Mouse (Mus musculus): ENCODE measurements around the gene Polk. TPM values are rescaled to one million over a fixed set of nuclear protein-coding genes. Genes with fewer than 3 reads are reported as not detected.

Polk gene
- polyA plus RNA-seq, 1 experiment from 2014 or later = 7.4 TPM

DNA sequence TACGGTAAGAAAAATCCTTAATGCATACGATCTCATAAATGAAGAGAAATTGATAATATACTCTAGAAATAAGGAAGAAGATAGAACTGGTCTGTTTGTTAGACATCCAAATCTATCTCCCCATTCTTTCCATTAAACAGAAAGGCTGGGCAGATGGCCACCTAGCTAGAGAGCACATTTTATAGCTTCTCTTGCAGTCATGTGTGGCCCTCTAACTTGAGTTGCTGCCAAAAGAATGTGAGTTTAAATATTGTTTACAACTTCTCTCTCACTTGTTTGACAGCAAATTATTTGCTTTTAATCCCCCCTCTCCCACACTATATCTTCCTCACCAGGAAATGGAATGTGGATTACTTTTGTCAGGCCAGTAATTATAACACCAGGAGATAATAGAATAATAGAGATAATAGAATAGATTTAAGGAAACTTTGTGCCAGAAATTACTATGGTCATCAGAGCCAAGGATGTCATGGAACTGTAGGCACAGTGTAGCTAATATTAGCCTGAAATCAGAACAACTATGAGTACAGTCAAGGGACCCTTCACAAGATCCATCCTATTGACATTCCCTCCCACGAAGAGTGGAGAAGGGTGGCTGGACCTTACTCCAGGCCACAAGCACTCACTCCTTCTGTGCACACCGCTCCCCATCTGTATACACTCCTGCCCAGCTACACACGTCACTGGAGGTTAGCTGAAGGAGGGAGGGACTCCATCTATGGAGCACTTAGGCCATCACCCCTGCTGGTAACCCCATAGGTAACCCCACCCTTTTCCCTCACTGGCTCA lies 28.0 kb downstream of the Polk start:
- WGBS (ENCODE audit: missing documents) = 93% methylated on average over 5 of the region's 5 CpGs
- H3K79me2 ChIP-seq (ENCODE audit: inconsistent target) = peaks cover 7% of the 10 kb centered on the region; the same call in 1 of the 2 replicates
- H3K4me3 ChIP-seq (ENCODE audit: inconsistent target) = no peak overlapping the region
- 0 out of 2 replicates have a peak, but pooled peaks cover 9% of the 10 kb centered on the region for H3K36me3 ChIP-seq (ENCODE audit: inconsistent target)
- H3K27ac ChIP-seq = no peak overlapping the region

DNA sequence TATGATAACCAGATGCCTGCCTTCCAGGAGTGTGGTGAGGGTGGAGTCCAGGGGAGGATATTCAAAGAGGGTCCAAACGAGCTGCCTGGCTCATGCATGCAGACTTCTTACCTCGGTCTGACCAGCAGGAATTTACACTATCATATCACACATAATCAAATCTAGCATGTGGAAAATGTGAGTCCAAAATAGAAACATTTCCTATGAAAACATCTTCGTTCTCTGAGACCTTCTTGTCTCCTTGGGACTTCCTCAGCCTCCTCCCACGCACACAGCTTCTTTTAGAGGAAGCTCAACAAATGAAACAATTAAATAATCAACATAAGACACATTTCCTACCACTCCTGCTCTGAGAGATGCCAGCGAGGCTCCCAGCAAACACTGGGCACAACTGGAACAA lies 30.5 kb downstream of the Polk start:
- 0 out of 2 replicates have a peak, but pooled peaks cover 9% of the 10 kb centered on the region for H3K36me3 ChIP-seq (ENCODE audit: inconsistent target)
- H3K27ac ChIP-seq = peak overlapping the region; percentile 69
- no peak overlapping the region for H3K4me3 ChIP-seq (ENCODE audit: inconsistent target)
- WGBS (ENCODE audit: missing documents) = 56% methylated on average over 5 of the region's 5 CpGs
- H3K79me2 ChIP-seq (ENCODE audit: inconsistent target) = peaks cover 9% of the 10 kb centered on the region; the same call in 1 of the 2 replicates

DNA sequence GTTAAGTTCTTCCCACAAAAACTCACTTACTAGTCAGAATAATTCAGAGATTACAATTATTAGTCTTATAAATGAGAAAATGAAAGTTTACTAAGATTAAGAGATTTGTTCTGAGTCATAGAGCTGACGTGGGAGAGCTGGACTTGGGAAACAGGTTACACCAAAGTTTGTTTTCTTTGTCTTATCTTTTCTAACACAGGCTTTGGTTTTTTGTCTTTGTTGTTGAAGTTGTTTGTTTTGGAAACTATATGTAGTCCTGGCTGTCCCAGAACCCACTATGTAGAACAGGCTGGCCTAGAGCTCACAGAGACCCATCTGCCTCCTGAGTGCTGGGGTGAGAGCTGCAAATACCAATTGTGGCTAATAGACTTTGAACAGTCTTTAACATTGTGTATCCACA lies 31.1 kb downstream of the Polk start:
- WGBS (ENCODE audit: missing documents) = 64% methylated on average over 1 of the region's 1 CpGs
- Histone ChIP-seq H3K27ac (peak overlapping the region; percentile 69), H3K4me3 (ENCODE audit: inconsistent target) (no peak overlapping the region), H3K36me3 (ENCODE audit: inconsistent target) (0 out of 2 replicates have a peak, but pooled peaks cover 8% of the 10 kb centered on the region), H3K79me2 (ENCODE audit: inconsistent target) (peaks cover 9% of the 10 kb centered on the region; the same call in 1 of the 2 replicates)

DNA sequence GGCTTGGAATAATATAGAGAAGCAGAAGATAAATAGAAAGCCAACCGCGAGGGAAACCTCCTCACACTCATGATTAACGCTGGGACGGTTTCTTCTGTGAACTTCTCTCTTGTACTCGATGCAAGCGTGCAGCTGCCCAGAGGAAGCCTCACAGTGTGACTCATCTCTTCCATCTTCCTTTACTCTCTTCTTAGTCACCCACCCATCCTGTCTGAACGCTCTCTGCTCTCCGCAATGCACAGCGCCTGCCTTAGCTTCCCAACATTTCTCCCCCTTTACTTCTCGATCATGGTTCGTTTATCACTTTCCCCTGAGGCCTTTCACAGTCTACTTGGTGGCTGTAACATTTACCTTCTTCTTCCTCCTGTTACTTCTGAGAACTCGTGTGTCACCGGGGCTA lies 31.7 kb downstream of the Polk start:
- 1% methylated on average over 13 of the region's 13 CpGs for WGBS (ENCODE audit: missing documents)
- Histone ChIP-seq H3K36me3 (ENCODE audit: inconsistent target) (0 out of 2 replicates have a peak, but pooled peaks cover 3% of the 10 kb centered on the region), H3K27ac (peak overlapping the region; percentile 69), H3K4me3 (ENCODE audit: inconsistent target) (no peak overlapping the region; the same call in 1 of the 2 replicates), H3K79me2 (ENCODE audit: inconsistent target) (peaks cover 9% of the 10 kb centered on the region; the same call in 1 of the 2 replicates)

DNA sequence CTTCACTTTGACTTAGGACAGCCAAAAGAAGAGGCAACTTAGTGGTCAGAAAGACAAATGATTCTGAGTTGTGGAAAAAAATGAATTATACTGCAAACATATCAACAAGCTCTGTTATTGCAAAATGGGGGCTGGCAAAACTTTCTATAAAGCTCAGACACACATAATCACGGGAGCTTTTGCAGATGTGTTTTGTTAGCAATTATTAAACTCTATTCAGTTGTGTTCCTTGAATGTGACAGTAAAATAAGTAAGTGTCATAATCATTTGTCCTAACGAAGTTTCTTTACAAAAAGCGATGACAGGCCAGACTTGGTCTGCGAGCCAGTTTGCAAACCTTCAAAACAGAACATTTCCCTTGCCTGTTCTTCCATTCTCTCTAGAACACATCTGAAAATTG lies 34.8 kb downstream of the Polk start:
- H3K27ac ChIP-seq = no peak overlapping the region
- peaks cover 9% of the 10 kb centered on the region; the same call in 1 of the 2 replicates for H3K79me2 ChIP-seq (ENCODE audit: inconsistent target)
- H3K36me3 ChIP-seq (ENCODE audit: inconsistent target) = no peaks in the 10 kb centered on the region
- H3K4me3 ChIP-seq (ENCODE audit: inconsistent target) = no peak overlapping the region
- WGBS (ENCODE audit: missing documents) = 88% methylated on average over 4 of the region's 4 CpGs

DNA sequence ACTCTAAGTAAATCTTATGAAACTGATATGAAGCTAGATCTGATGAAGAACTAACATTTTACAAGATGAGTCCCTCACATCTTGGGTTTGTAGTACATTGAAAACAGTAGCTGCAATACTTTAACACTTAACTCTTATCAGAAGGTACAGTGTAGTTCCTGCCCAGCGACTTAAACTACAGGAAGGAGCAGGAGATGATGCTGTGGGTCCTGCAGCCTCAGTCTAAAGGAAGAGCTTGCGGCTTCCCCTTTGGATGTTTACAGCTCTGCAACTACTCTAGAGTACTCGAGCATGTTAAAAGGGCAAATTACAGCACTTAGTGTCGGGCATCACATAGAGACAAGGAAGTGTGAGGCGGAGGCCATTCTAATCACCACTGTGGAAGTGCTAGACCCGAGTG lies 36.1 kb downstream of the Polk start:
- Histone ChIP-seq H3K36me3 (ENCODE audit: inconsistent target) (peaks cover 1% of the 10 kb centered on the region; the same call in 1 of the 2 replicates), H3K27ac (no peak overlapping the region), H3K4me3 (ENCODE audit: inconsistent target) (no peak overlapping the region), H3K79me2 (ENCODE audit: inconsistent target) (peaks cover 9% of the 10 kb centered on the region; the same call in 1 of the 2 replicates)
- 30% methylated on average over 6 of the region's 6 CpGs for WGBS (ENCODE audit: missing documents)

DNA sequence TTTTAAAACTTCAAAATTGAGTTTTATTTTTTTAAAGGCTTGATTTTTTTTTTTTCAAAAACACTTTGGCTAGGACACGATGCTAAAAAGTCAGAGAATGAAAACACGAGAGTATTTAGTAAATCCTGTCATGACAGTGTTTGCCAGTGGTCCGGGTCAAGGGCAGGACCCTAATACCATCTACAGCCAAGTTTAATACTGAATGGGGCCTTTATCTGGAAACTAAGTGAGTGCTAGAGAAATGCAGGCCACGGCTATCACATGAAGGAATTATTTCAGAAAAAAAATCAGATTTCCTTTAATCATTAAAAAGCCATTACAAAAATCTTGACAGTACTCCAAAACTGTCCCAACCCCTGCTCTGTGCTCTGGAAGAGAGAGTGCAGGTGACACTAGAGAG lies 36.7 kb downstream of the Polk start:
- Histone ChIP-seq H3K36me3 (ENCODE audit: inconsistent target) (peaks cover 8% of the 10 kb centered on the region; the same call in 1 of the 2 replicates), H3K4me3 (ENCODE audit: inconsistent target) (no peak overlapping the region), H3K27ac (no peak overlapping the region), H3K79me2 (ENCODE audit: inconsistent target) (peaks cover 9% of the 10 kb centered on the region; the same call in 1 of the 2 replicates)
- 100% methylated on average over 4 of the region's 4 CpGs for WGBS (ENCODE audit: missing documents)

DNA sequence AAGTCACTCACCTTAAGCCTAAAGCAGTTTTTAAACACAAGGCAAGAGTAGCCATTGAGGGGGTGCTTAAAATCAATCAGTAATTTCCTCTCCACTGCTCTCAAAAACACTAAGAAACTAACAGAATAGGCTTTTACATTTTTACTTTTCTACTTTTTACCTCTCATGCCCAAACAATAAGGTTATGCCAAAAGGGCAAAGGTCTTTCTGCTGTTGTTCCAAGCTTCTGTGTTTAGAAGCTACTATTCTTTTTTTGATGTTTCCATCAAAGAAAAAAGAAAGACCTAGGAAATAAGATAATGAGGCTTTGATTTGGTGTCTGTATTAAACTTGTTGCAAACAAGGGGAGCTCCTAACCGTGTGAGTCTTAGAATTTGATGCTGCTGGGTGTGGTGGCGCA lies 42.5 kb downstream of the Polk start:
- Histone ChIP-seq H3K27ac (no peak overlapping the region), H3K36me3 (ENCODE audit: inconsistent target) (peaks cover 15% of the 10 kb centered on the region; the same call in 1 of the 2 replicates), H3K4me3 (ENCODE audit: inconsistent target) (no peak overlapping the region), H3K79me2 (ENCODE audit: inconsistent target) (no peaks in the 10 kb centered on the region)
- WGBS (ENCODE audit: missing documents) = 100% methylated on average over 2 of the region's 2 CpGs

DNA sequence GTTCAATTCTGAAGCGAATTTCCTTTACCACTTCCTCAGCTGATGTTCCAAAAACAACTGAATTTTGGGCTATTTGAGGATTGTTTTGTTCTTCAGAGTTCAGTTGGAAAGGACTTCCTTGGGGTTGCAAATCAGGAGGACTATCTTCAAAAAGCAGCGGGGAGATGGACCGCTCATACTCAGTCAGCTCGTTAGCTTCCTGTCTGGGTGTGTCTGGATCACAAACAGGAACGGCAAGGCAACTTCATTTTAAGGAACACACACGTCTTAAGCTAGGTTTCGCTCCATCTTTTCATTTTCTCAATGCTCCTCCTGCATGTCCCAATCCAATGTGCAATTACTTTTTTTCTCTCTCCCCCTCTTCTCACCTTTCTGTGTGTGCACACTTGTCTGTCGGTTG lies 45.7 kb downstream of the Polk start:
- peaks cover 19% of the 10 kb centered on the region; the same call in 1 of the 2 replicates for H3K36me3 ChIP-seq (ENCODE audit: inconsistent target)
- no peak overlapping the region for H3K4me3 ChIP-seq (ENCODE audit: inconsistent target)
- no peak overlapping the region for H3K27ac ChIP-seq
- no peaks in the 10 kb centered on the region for H3K79me2 ChIP-seq (ENCODE audit: inconsistent target)
- 17% methylated on average over 8 of the region's 8 CpGs for WGBS (ENCODE audit: missing documents)

DNA sequence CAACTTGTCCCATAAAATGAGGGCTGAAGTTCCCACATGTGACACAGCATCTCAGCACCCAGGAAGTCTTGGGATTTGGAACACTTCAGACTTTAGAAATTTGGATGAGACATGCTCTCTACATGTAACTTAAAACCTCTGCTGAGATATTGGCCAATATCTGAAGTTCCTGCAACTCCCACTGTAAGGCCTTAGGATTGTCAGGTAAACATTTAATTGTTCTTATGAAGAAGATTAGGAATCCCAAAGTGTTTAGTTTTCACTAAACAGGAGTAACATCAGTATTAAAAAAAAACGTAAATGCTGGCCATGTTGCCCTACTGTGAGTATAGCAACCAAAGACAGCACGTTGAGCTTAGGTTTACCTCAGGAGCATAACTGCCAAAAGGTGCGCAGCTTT lies 51.9 kb downstream of the Polk start, which contains the start of gene Gm17622:
Gene Gm17622 (plus strand): TSS at position 301 of the 400 bp plus-strand sequence.
- H3K27ac ChIP-seq = no peak within 1 kb of the TSS
- H3K36me3 ChIP-seq (ENCODE audit: inconsistent target) = peaks cover 27% of the 10 kb centered on the region; the same call in 1 of the 2 replicates
- H3K79me2 ChIP-seq (ENCODE audit: inconsistent target) = no peaks in the 10 kb centered on the region
- WGBS (ENCODE audit: missing documents) = 97% methylated on average over 3 of the region's 3 CpGs
- H3K4me3 ChIP-seq (ENCODE audit: inconsistent target) = no peak within 1 kb of the TSS

DNA sequence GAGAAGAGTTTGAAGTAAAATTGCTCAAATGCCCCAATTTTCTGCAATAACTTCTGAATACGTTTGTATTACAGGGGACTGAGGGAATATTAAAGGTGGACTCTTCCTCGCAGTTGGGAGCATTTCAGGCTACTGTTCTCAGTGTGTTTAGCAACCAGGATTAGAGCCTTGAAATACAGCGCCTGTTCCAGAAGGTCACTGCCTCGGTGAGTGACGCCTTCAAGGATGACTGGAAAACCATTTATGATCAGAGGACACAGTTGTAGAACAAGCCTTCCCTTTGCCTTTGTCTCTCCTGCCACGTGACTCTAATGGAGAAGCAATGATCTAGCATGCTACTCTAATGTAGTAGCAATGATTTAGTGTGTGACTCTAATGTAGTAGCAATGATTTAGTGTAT lies 54.4 kb downstream of the Polk start:
- no peaks in the 10 kb centered on the region for H3K79me2 ChIP-seq (ENCODE audit: inconsistent target)
- peaks cover 30% of the 10 kb centered on the region; the same call in 1 of the 2 replicates for H3K36me3 ChIP-seq (ENCODE audit: inconsistent target)
- WGBS (ENCODE audit: missing documents) = 92% methylated on average over 6 of the region's 6 CpGs
- H3K27ac ChIP-seq = no peak overlapping the region
- no peak overlapping the region for H3K4me3 ChIP-seq (ENCODE audit: inconsistent target)

DNA sequence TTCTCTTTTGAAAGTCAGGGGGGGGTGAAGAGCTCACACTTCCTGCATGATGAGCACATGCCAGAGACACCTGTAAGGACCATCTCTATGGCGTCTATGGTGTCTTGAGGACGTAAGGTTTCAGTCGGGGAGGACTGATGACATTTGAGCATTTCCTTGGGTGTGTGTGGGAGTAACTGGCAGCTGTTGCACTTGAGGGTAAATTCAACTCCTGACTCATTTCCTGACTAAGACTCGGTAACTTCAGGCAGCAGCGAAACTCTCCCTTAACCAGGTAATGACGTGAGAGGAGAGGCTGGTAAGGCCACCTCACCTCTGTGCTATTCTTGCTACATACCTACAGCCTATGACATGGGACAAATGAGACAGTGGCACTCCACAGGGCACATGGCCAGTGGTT lies 55.1 kb downstream of the Polk start:
- H3K36me3 ChIP-seq (ENCODE audit: inconsistent target) = peaks cover 30% of the 10 kb centered on the region; the same call in 1 of the 2 replicates
- 49% methylated on average over 6 of the region's 6 CpGs for WGBS (ENCODE audit: missing documents)
- H3K27ac ChIP-seq = no peak overlapping the region
- no peak overlapping the region for H3K4me3 ChIP-seq (ENCODE audit: inconsistent target)
- H3K79me2 ChIP-seq (ENCODE audit: inconsistent target) = no peaks in the 10 kb centered on the region

DNA sequence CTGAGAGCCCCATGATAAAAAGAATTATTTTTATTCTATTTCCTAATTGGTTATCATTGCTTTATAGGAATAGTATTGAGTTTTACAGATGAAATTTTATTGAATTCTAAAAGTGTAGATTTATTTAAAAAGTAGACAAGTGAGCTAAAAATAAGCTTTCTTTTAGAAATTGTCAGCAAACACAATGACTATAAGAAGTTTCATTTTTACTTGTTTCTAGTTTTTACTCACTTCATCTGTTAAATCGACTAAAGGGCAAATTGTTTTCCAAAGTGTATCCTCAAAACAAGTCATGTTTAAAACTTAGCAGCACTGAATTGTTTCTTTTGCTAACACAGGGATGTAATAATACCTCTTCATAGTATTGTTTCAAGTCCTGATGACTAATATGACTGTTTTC lies 63.4 kb downstream of the Polk start:
- H3K27ac ChIP-seq = no peak overlapping the region
- 100% methylated on average over 1 of the region's 1 CpGs for WGBS (ENCODE audit: missing documents)
- no peaks in the 10 kb centered on the region for H3K79me2 ChIP-seq (ENCODE audit: inconsistent target)

DNA sequence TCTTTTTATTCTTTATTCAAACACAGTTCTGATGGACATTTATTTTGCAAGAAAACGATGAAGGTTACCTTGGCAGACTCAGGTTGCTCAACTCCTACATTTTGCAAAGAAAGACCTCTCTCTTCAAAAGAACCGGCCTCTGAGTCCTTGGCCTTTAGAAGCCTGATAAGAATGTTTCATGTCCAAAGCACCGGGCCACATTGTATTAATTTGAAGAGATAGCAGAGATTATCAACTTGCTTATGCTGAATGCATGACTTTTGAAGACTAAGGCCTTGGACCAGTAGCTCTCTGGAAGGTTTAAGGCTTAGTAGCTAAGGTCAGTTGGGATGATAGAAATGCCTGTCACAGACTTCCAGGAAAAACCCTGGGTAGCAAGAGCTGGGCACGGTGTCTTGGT lies 65.2 kb downstream of the Polk start:
- Histone ChIP-seq H3K79me2 (ENCODE audit: inconsistent target) (no peaks in the 10 kb centered on the region), H3K4me3 (ENCODE audit: inconsistent target) (no peak overlapping the region), H3K36me3 (ENCODE audit: inconsistent target) (no peaks in the 10 kb centered on the region), H3K27ac (no peak overlapping the region)
- 92% methylated on average over 4 of the region's 4 CpGs for WGBS (ENCODE audit: missing documents)

More for the DNA sequence above, 63.4 kb downstream of the Polk start:
- H3K4me3 ChIP-seq (ENCODE audit: inconsistent target) = no peak overlapping the region
- H3K36me3 ChIP-seq (ENCODE audit: inconsistent target) = peaks cover 6% of the 10 kb centered on the region; the same call in 1 of the 2 replicates

DNA sequence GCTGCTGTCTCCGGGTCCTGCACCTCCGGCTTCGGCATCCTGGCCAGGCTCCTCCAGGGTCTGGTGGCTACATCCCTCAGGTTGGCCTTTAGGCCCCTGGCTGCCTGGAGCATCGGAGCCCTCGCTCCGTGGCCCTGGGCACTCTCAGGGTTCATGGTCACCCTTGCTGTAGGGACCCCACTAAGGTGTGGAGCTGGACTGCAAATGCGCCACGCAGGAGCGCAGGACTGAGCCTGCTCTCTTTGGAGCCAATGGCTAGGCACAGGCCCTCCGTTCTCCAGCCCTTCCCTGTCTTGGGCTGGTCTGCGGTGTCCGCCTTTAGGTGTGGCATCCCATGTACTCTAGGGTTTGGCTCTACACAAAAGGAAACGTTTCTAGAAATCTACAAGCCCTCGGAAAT lies 71.4 kb downstream of the Polk start, which contains the start of gene Ankdd1b:
Gene Ankdd1b (minus strand): TSS at position 242 of the 400 bp plus-strand sequence.
- Histone ChIP-seq H3K4me3 (ENCODE audit: inconsistent target) (no peak within 1 kb of the TSS), H3K79me2 (ENCODE audit: inconsistent target) (no peaks in the 10 kb centered on the region), H3K36me3 (ENCODE audit: inconsistent target) (no peaks in the 10 kb centered on the region), H3K27ac (no peak within 1 kb of the TSS)
- WGBS (ENCODE audit: missing documents) = 95% methylated on average over 14 of the region's 14 CpGs

Measured in macrophage (primary cell).